Mouse (Mus musculus) stomach, embryonic 14.5 days (tissue): ENCODE results near the gene Ptges. TPM values are rescaled to one million over a fixed set of nuclear protein-coding genes. Genes with fewer than 3 reads are reported as not detected.
A peak's percentile ranks its signal among the peaks of the same experiment; 100 is the strongest.
"Not testable (repeated sequence)": the region's sequence is repeated elsewhere in the genome, so short reads cannot be mapped to it uniquely, and the experiment has no call there.

ENCODE experiments used
- ATAC-seq: fragments of 200-750 bp; cut with Nextera tagmentation; 2 replicates; pipeline ENCODE4 v1.8.0; 2017; ENCODE audit warnings: low read depth, moderate TSS enrichment; ENCODE audit not compliant: insufficient number of reproducible peaks, insufficient read depth, low FRiP score
- H3K27ac ChIP-seq: fragments of 300-500 bp; sonication (generic); 2 replicates; pipeline ENCODE4 v1.5.1; 2014; ENCODE audit warnings: mild to moderate bottlenecking, low read length, moderate library complexity, mixed read lengths
- H3K27me3 ChIP-seq: fragments of 300-500 bp; sonication (generic); 2 replicates; pipeline ENCODE4 v1.6.1; 2014; ENCODE audit warnings: low read length, control low read depth, mixed read lengths; ENCODE audit not compliant: control insufficient read depth, insufficient read depth
- H3K36me3 ChIP-seq: fragments of 300-500 bp; sonication (generic); 2 replicates; pipeline ENCODE4 v1.6.1; 2014; ENCODE audit warnings: mild to moderate bottlenecking, control low read depth, low read length, moderate library complexity, mixed read lengths; ENCODE audit not compliant: control insufficient read depth, insufficient read depth
- H3K4me1 ChIP-seq: fragments of 300-500 bp; sonication (generic); 2 replicates; pipeline ENCODE4 v1.6.1; 2014; ENCODE audit warnings: low read length, control low read depth, mixed read lengths; ENCODE audit not compliant: control insufficient read depth, insufficient read depth
- H3K4me2 ChIP-seq: fragments of 300-500 bp; sonication (generic); replicated peaks from 2 replicates; pipeline ENCODE4 v1.6.1; 2014; ENCODE audit warnings: low read depth, low read length, control low read depth
- H3K4me3 ChIP-seq: fragments of 300-500 bp; sonication (generic); 2 replicates; pipeline ENCODE4 v1.5.1; 2014; ENCODE audit warnings: low read depth, low read length, control low read depth
- H3K9ac ChIP-seq: fragments of 300-500 bp; sonication (generic); replicated peaks from 2 replicates; pipeline ENCODE4 v1.6.1; 2014; ENCODE audit warnings: low read depth, mild to moderate bottlenecking, control low read depth, low read length, moderate library complexity, mixed read lengths
- H3K9me3 ChIP-seq: fragments of 300-500 bp; sonication (generic); 2 replicates; pipeline ENCODE4 v1.6.1; 2016; ENCODE audit warnings: low read depth, low read length, control low read depth; ENCODE audit not compliant: control insufficient read depth
- WGBS: fragments of 180-500 bp; shearing (Covaris S2); extraction: QIAGEN DNeasy Blood & Tissue Kit; methylation state at CpG from one replicate; pipeline ENCODE4 v1.1.7; 2014; 5-methylcytosine and 5-hydroxymethylcytosine counted together
- polyA plus RNA-seq: library from polyadenylated mRNA; unstranded; fragments of >200 nt; fragmentation: Nextera tagmentation; extraction: Ambion mirVana; gene quantifications from 2 replicates; pipeline ENCODE4 v1.2.1, GENCODE M21; 2014

Ptges gene
- polyA plus RNA-seq, 1 experiment from 2014 or later, result 6.5 TPM

GRCm38 (mm10) chr2:30925181-30925580 is 4.5 kb downstream of the Ptges start:
- H3K27ac ChIP-seq, result no peak overlapping the region
- no peak overlapping the region for H3K4me3 ChIP-seq
- H3K9me3 ChIP-seq, result no peaks in the 10 kb centered on the region
- no peak overlapping the region for H3K9ac ChIP-seq
- 79% methylated on average over 4 of the region's 4 CpGs for WGBS
- no peaks in the 10 kb centered on the region for H3K27me3 ChIP-seq
- no peak for ATAC-seq
- H3K36me3 ChIP-seq, result no peaks in the 10 kb centered on the region
- H3K4me1 ChIP-seq, result peaks cover 15% of the 10 kb centered on the region; the same call in 1 of the 2 replicates
- H3K4me2 ChIP-seq, result no peak overlapping the region

- Histone ChIP-seq H3K9me3 (no peaks in the 10 kb centered on the region), H3K4me2 (no peak overlapping the region), H3K27me3 (no peaks in the 10 kb centered on the region), H3K4me3 (no peak overlapping the region), H3K27ac (no peak overlapping the region), H3K9ac (no peak overlapping the region), H3K36me3 (no peaks in the 10 kb centered on the region), H3K4me1 (0 out of 2 replicates have a peak, but pooled peaks cover 13% of the 10 kb centered on the region)
- ATAC-seq, result no peak
- 68% methylated on average over 3 of the region's 3 CpGs for WGBS
Observed at GRCm38 (mm10) chr2:30923099-30923498, 6.6 kb downstream of the Ptges start.

- H3K27ac ChIP-seq, result no peak overlapping the region
- no peaks in the 10 kb centered on the region for H3K36me3 ChIP-seq
- no peak overlapping the region for H3K4me2 ChIP-seq
- 52% methylated on average over 7 of the region's 7 CpGs for WGBS
- no peaks in the 10 kb centered on the region for H3K27me3 ChIP-seq
- ATAC-seq, result no peak
- no peak overlapping the region for H3K9ac ChIP-seq
- no peaks in the 10 kb centered on the region for H3K9me3 ChIP-seq
- H3K4me1 ChIP-seq, result 0 out of 2 replicates have a peak, but pooled peaks cover 3% of the 10 kb centered on the region
- H3K4me3 ChIP-seq, result no peak overlapping the region
Observed at GRCm38 (mm10) chr2:30920216-30920615, 9.4 kb downstream of the Ptges start.

GRCm38 (mm10) chr2:30918780-30919329 is 10.8 kb downstream of the Ptges start:
- WGBS, result 32% methylated on average over 8 of the region's 8 CpGs
- ATAC-seq, result no peak
- Histone ChIP-seq H3K4me1 (0 out of 2 replicates have a peak, but pooled peaks cover 3% of the 10 kb centered on the region), H3K36me3 (no peaks in the 10 kb centered on the region), H3K4me2 (no peak overlapping the region), H3K9me3 (no peaks in the 10 kb centered on the region), H3K27ac (peak overlapping the region; percentile 39; the same call in 1 of the 2 replicates), H3K9ac (no peak overlapping the region), H3K4me3 (no peak overlapping the region), H3K27me3 (no peaks in the 10 kb centered on the region)

GRCm38 (mm10) chr2:30918126-30918525 is 11.5 kb downstream of the Ptges start:
- Histone ChIP-seq H3K27ac (peak overlapping the region; percentile 39; the same call in 1 of the 2 replicates), H3K27me3 (no peaks in the 10 kb centered on the region), H3K4me2 (no peak overlapping the region), H3K4me3 (no peak overlapping the region), H3K4me1 (0 out of 2 replicates have a peak, but pooled peaks cover 3% of the 10 kb centered on the region), H3K9me3 (no peaks in the 10 kb centered on the region), H3K9ac (no peak overlapping the region), H3K36me3 (no peaks in the 10 kb centered on the region)
- ATAC-seq, result no peak
- WGBS, result 65% methylated on average over 6 of the region's 6 CpGs

GRCm38 (mm10) chr2:30917649-30918048 is 12.0 kb downstream of the Ptges start:
- ATAC-seq, result no peak
- no peaks in the 10 kb centered on the region for H3K36me3 ChIP-seq
- H3K4me3 ChIP-seq, result no peak overlapping the region
- 0 out of 2 replicates have a peak, but pooled peaks cover 3% of the 10 kb centered on the region for H3K4me1 ChIP-seq
- no peaks in the 10 kb centered on the region for H3K9me3 ChIP-seq
- no peaks in the 10 kb centered on the region for H3K27me3 ChIP-seq
- no peak overlapping the region for H3K27ac ChIP-seq
- H3K9ac ChIP-seq, result no peak overlapping the region
- H3K4me2 ChIP-seq, result no peak overlapping the region
- WGBS, result 88% methylated on average over 7 of the region's 7 CpGs

GRCm38 (mm10) chr2:30915933-30916332 is 13.7 kb downstream of the Ptges start:
- H3K9ac ChIP-seq, H3K27me3 ChIP-seq, H3K4me2 ChIP-seq, H3K4me3 ChIP-seq, H3K27ac ChIP-seq, H3K4me1 ChIP-seq, H3K9me3 ChIP-seq, ATAC-seq, H3K36me3 ChIP-seq: not testable (repeated sequence)
- 80% methylated on average over 6 of the region's 6 CpGs for whole genome bisulfite sequencing

- Histone ChIP-seq H3K4me3 (no peak overlapping the region), H3K36me3 (no peaks in the 10 kb centered on the region), H3K4me2 (no peak overlapping the region), H3K27ac (no peak overlapping the region), H3K9me3 (no peaks in the 10 kb centered on the region), H3K4me1 (0 out of 2 replicates have a peak, but pooled peaks cover 3% of the 10 kb centered on the region), H3K9ac (no peak overlapping the region), H3K27me3 (no peaks in the 10 kb centered on the region)
- 84% methylated on average over 5 of the region's 5 CpGs for WGBS
- ATAC-seq, result no peak
Observed at GRCm38 (mm10) chr2:30915376-30915775, 14.3 kb downstream of the Ptges start.

- no peaks in the 10 kb centered on the region for H3K36me3 ChIP-seq
- no peak overlapping the region for H3K4me3 ChIP-seq
- ATAC-seq, result no peak
- H3K27me3 ChIP-seq, result no peaks in the 10 kb centered on the region
- H3K9ac ChIP-seq, result no peak overlapping the region
- 69% methylated on average over 3 of the region's 3 CpGs for WGBS
- no peak overlapping the region for H3K4me2 ChIP-seq
- 0 out of 2 replicates have a peak, but pooled peaks cover 3% of the 10 kb centered on the region for H3K4me1 ChIP-seq
- H3K9me3 ChIP-seq, result no peaks in the 10 kb centered on the region
- H3K27ac ChIP-seq, result no peak overlapping the region
Observed at GRCm38 (mm10) chr2:30914836-30915235, 14.8 kb downstream of the Ptges start.
